Mouse (Mus musculus) heart, embryonic 12.5 days (tissue): ENCODE measurements around the gene Slc6a21. TPM values are rescaled to one million over a fixed set of nuclear protein-coding genes. Genes with fewer than 3 reads are reported as not detected.
A peak's percentile ranks its signal among the peaks of the same experiment; 100 is the strongest.

Experiments used
- ATAC-seq: fragments of 200-750 bp; cut with Nextera tagmentation; 2 replicates; pipeline ENCODE4 v1.8.0; 2017; ENCODE audit warnings: moderate TSS enrichment, moderate library complexity; ENCODE audit not compliant: insufficient number of reproducible peaks, low FRiP score
- H3K27ac ChIP-seq: fragments of 300-500 bp; sonication (generic); 2 replicates; pipeline ENCODE4 v1.5.1; 2016; ENCODE audit warnings: mild to moderate bottlenecking, moderate library complexity; ENCODE audit not compliant: poor library complexity, severe bottlenecking
- H3K27me3 ChIP-seq: fragments of 300-500 bp; sonication (generic); replicated peaks from 2 replicates; pipeline ENCODE4 v1.6.1; 2016; ENCODE audit warnings: mild to moderate bottlenecking, moderate library complexity
- H3K36me3 ChIP-seq: fragments of 300-500 bp; sonication (generic); 2 replicates; pipeline ENCODE4 v1.6.1; 2016; ENCODE audit warnings: mild to moderate bottlenecking, moderate library complexity
- H3K4me1 ChIP-seq: fragments of 300-500 bp; sonication (generic); replicated peaks from 2 replicates; pipeline ENCODE4 v1.6.1; 2016; ENCODE audit warnings: mild to moderate bottlenecking
- H3K4me2 ChIP-seq: fragments of 300-500 bp; sonication (generic); 2 replicates; pipeline ENCODE4 v1.6.1; 2016; ENCODE audit warnings: mild to moderate bottlenecking, moderate library complexity
- H3K4me3 ChIP-seq: fragments of 300-500 bp; sonication (generic); 2 replicates; pipeline ENCODE4 v1.5.1; 2016; ENCODE audit warnings: mild to moderate bottlenecking
- H3K9ac ChIP-seq: fragments of 300-500 bp; sonication (generic); 2 replicates; pipeline ENCODE4 v1.6.1; 2016; ENCODE audit warnings: mild to moderate bottlenecking, moderate library complexity
- H3K9me3 ChIP-seq: fragments of 300-500 bp; sonication (generic); replicated peaks from 2 replicates; pipeline ENCODE4 v1.6.1; 2016; ENCODE audit warnings: mild to moderate bottlenecking, moderate library complexity
- WGBS: fragments of 180-500 bp; shearing (Covaris S2); methylation state at CpG from one replicate; pipeline ENCODE4 v1.1.7; 2016; 5-methylcytosine and 5-hydroxymethylcytosine counted together
- polyA plus RNA-seq: library from polyadenylated mRNA; unstranded; fragments of >200 nt; fragmentation: Nextera tagmentation; extraction: Ambion mirVana; gene quantifications from 2 replicates; pipeline ENCODE4 v1.2.1, GENCODE M21; 2016

Slc6a21 gene
- polyA plus RNA-seq: not detected in 2 replicates

DNA sequence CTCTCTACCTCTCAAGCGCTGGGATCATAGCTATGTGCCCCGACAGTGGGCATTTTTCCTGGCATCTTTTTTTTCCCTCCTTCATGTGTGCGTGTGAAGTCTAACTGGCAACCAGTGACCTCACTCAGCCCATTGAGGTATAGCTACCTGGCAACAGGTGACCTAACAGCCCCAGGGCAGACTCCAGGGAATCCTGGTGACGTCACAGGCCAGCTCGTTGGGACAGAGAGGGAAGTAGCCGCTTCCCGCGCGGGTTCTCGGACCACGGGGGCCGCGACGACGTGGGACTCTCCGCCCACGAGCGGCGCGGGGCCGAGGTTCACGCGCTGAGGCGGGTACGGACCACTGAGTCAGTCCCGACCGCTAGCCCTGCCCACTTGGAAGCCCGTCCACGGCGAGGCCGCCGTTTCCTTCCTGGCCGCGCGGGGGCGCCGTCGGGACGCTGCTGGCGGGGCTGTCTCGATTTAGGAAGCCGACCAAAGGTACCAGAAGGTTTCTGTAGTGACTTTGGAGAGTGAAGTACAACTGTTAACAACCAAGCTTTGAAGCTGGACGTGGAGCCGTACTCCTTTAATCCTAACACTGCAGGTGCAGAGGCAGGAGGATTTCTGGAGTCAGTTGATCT lies at the start of gene Slc6a21:
TSS of gene Slc6a21 (plus strand) at position 378 of the 625 bp plus-strand sequence.
- Histone ChIP-seq H3K4me2 (peak within 1 kb of the TSS; percentile 83), H3K9me3 (no peaks in the 10 kb centered on the region), H3K4me1 (peaks cover 9% of the 10 kb centered on the region), H3K36me3 (no peaks in the 10 kb centered on the region), H3K9ac (peak within 1 kb of the TSS; percentile 60), H3K27ac (no peak within 1 kb of the TSS), H3K4me3 (peak within 1 kb of the TSS; percentile 52), H3K27me3 (peaks cover 43% of the 10 kb centered on the region)
- no peak for ATAC-seq
- WGBS: 6% methylated on average over 44 of the region's 44 CpGs

DNA sequence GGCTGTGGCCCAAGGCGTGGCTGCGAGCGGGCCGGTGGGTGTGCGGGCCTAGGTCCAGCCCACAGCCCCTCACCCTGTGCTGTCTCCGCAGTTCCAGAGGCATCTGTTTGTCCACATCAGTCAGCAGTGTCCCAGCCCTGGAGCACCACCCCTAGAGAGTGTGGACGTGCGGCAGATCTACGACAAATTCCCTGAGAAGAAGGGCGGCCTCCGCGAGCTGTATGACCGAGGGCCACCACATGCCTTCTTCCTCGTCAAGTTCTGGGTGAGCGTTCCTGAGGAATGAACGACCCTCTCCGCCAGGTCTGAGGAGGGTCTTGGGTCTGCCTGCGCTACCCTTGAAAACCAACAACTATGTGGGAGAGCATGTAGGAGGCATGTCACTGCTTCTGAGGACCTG lies 48.8 kb upstream of the Slc6a21 start:
- WGBS: 90% methylated on average over 18 of the region's 18 CpGs
- Histone ChIP-seq H3K27ac (no peak overlapping the region), H3K9me3 (no peaks in the 10 kb centered on the region), H3K4me3 (no peak overlapping the region), H3K4me1 (peaks cover 25% of the 10 kb centered on the region), H3K36me3 (peaks cover 90% of the 10 kb centered on the region), H3K4me2 (no peak overlapping the region), H3K27me3 (no peaks in the 10 kb centered on the region), H3K9ac (no peak overlapping the region)
- peak; percentile 41; the same call in 1 of the 2 replicates for ATAC-seq

DNA sequence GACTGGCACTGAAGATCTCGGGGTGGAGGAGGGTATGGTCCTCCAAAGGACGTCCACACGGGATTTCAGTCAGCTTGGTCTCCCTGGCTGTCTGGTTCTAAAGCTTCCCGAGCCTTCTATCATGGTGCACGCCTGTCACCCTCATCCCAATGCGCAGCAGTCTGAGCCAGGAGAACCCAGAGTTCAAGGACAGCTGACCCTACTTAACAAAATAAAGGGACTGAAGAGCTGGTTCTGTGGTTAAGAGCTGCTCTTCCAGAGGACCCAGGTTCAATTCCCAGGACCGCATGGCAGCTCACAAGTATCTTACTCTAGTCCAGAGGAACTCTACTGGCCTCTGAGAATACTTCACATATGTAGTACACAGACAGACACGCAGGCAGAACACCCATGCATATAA lies 48.3 kb upstream of the Slc6a21 start:
- H3K4me1 ChIP-seq: peaks cover 30% of the 10 kb centered on the region
- no peaks in the 10 kb centered on the region for H3K27me3 ChIP-seq
- H3K4me3 ChIP-seq: no peak overlapping the region
- ATAC-seq: no peak
- no peak overlapping the region for H3K9ac ChIP-seq
- no peaks in the 10 kb centered on the region for H3K9me3 ChIP-seq
- WGBS: 86% methylated on average over 8 of the region's 8 CpGs
- H3K27ac ChIP-seq: no peak overlapping the region
- no peak overlapping the region for H3K4me2 ChIP-seq
- peaks cover 90% of the 10 kb centered on the region for H3K36me3 ChIP-seq

DNA sequence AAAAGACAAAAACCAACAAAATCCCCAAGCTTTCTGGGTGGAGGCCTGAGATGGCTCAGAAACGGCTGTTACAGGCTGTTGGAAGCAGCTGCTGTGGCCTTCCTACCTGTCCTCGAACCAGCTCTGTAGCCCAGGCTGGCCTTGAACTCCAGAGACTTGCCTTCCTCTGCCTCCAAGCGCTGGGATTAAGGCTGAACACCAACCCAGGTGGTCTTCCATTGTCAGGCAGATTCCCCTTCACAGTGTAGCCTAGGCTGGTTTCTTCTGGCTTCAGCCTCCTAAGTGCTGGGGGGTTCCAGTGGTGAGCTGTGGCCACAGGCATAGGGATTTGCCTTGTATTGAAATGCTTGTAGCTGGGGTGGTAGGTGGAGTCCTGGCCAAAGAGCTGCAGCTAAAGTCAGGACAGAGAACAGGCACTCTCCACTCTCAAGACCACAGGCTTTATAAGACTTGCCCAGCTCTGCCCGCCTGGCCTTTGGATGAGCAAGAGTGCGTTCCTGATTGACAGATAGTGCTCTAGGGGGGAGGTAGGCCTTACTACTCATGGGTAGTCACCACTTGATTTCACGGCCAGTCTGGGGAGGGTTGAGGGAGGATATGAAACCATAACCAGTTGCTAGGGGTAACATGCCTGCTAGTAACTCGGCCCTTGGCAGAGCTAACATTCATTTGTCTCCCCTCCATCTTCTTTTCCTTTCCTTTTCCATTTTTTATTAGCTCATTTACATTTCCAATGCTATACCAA lies 47.7 kb upstream of the Slc6a21 start:
- no peak for ATAC-seq
- H3K36me3 ChIP-seq: peaks cover 88% of the 10 kb centered on the region
- no peak overlapping the region for H3K9ac ChIP-seq
- H3K27ac ChIP-seq: no peak overlapping the region
- 83% methylated on average over 7 of the region's 7 CpGs for WGBS
- H3K4me2 ChIP-seq: no peak overlapping the region
- H3K9me3 ChIP-seq: no peaks in the 10 kb centered on the region
- peaks cover 36% of the 10 kb centered on the region for H3K4me1 ChIP-seq
- H3K4me3 ChIP-seq: no peak overlapping the region
- no peaks in the 10 kb centered on the region for H3K27me3 ChIP-seq

DNA sequence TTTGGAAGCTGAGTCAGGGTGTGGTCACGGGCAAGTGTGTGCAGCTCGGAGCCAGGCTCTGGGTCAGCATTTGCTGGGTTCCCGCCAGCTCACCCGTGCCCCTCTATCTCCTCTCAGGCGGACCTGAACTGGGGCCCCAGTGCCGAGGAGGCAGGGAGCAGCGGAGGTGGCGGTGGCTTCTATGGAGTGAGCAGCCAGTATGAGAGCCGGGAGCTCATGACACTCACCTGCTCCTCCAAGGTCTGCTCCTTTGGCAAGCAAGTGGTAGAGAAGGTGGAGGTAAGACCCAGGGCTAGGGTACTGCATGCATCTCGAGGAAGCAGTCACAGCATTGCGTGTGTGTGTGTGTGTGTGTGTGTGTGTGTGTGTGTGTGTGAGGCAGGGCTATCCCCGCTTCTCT lies 46.1 kb upstream of the Slc6a21 start:
- Histone ChIP-seq H3K27me3 (no peaks in the 10 kb centered on the region), H3K9ac (no peak overlapping the region), H3K36me3 (peaks cover 72% of the 10 kb centered on the region), H3K9me3 (no peaks in the 10 kb centered on the region), H3K4me1 (peaks cover 50% of the 10 kb centered on the region), H3K27ac (no peak overlapping the region), H3K4me2 (no peak overlapping the region), H3K4me3 (no peak overlapping the region)
- WGBS: 81% methylated on average over 12 of the region's 12 CpGs
- ATAC-seq: no peak

- no peak overlapping the region for H3K4me2 ChIP-seq
- peaks cover 3% of the 10 kb centered on the region; the same call in 1 of the 2 replicates for H3K27me3 ChIP-seq
- peaks cover 50% of the 10 kb centered on the region for H3K4me1 ChIP-seq
- H3K27ac ChIP-seq: no peak overlapping the region
- 84% methylated on average over 11 of the region's 11 CpGs for WGBS
- peaks cover 64% of the 10 kb centered on the region for H3K36me3 ChIP-seq
- ATAC-seq: no peak
- H3K9ac ChIP-seq: no peak overlapping the region
- H3K4me3 ChIP-seq: no peak overlapping the region
- H3K9me3 ChIP-seq: no peaks in the 10 kb centered on the region
Observed at GRCm38 (mm10) chr7:45231941-45232340, 45.4 kb upstream of the Slc6a21 start.

GRCm38 (mm10) chr7:45232716-45233465 lies 44.4 kb upstream of the Slc6a21 start:
- 53% methylated on average over 13 of the region's 13 CpGs for WGBS
- Histone ChIP-seq H3K9me3 (no peaks in the 10 kb centered on the region), H3K9ac (no peak overlapping the region), H3K4me2 (no peak overlapping the region), H3K27ac (no peak overlapping the region), H3K4me3 (no peak overlapping the region), H3K36me3 (peaks cover 56% of the 10 kb centered on the region), H3K27me3 (peaks cover 8% of the 10 kb centered on the region; the same call in 1 of the 2 replicates), H3K4me1 (peaks cover 50% of the 10 kb centered on the region)
- no peak for ATAC-seq

GRCm38 (mm10) chr7:45233580-45234332 lies 43.6 kb upstream of the Slc6a21 start:
- peak overlapping the region; percentile 67 for H3K27ac ChIP-seq
- H3K4me1 ChIP-seq: peaks cover 51% of the 10 kb centered on the region
- ATAC-seq: no peak
- peaks cover 48% of the 10 kb centered on the region for H3K36me3 ChIP-seq
- H3K9ac ChIP-seq: peak overlapping the region; percentile 62
- no peaks in the 10 kb centered on the region for H3K9me3 ChIP-seq
- 32% methylated on average over 19 of the region's 20 CpGs for WGBS
- peaks cover 15% of the 10 kb centered on the region for H3K27me3 ChIP-seq
- H3K4me3 ChIP-seq: peak overlapping the region; percentile 25; the same call in 1 of the 2 replicates
- peak overlapping the region; percentile 66 for H3K4me2 ChIP-seq

DNA sequence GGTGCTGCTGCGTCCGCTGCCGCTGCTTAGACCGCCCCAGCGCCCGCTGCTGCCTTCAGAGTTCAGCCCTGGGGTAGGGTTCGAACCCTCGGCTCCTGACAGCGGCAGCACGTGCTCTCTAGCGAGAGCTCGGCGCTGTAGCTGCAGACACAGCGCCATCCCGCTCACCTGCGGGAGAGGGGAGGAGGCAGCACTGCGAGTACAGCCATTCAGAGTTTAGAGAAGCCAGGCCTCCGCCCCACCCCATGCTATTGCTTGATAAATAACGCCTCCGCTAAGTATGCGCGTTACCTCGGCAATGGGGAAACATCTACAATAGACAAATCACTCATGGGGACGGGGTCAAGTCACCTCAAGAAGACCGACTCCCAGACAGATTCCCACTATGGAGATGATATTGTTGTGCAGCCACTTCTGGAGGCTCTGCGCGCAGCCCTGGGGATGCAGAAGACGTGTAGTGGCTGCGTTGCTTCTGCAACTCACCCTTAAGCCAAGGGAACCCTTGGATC lies 42.9 kb upstream of the Slc6a21 start:
- Histone ChIP-seq H3K4me3 (peak overlapping the region; percentile 26; the same call in 1 of the 2 replicates), H3K27me3 (peaks cover 21% of the 10 kb centered on the region), H3K4me2 (peak overlapping the region; percentile 66), H3K9me3 (no peaks in the 10 kb centered on the region), H3K9ac (peak overlapping the region; percentile 62), H3K36me3 (peaks cover 41% of the 10 kb centered on the region), H3K27ac (peak overlapping the region; percentile 67), H3K4me1 (peaks cover 57% of the 10 kb centered on the region)
- ATAC-seq: no peak
- 10% methylated on average over 29 of the region's 29 CpGs for WGBS

DNA sequence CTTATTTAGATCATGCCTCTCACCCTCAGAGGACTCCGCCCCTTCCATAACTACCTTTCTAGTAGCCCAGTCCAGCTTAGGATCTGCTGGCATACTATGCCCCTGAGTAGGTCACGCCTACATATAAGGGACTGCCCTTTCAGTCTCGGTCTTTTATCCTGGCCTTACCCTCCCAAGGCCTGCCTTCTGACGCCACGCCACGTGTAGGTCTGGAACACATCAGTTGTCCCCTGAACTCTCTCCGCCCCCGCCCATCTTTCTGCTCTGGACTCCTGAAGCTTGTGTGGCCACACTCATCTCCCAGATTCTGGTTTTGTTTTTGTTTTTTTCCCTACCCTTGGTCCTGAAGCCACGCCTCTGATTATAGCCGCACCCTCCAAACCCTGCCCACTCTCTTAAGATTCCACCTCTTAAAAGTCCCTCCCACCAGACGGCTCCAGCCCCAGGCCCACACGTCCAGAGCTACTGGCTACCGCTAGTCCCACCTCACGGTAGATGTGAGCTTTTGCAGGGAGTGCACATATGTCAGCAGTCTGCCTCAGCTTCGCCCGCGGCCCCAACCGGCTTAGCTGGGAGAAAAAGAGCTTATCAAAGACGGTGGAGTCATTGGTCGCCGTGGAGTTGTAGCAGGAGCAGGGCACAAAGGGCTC lies 42.3 kb upstream of the Slc6a21 start:
- Histone ChIP-seq H3K27me3 (peaks cover 23% of the 10 kb centered on the region), H3K4me3 (peak overlapping the region; percentile 26), H3K9ac (peak overlapping the region; percentile 62), H3K27ac (peak overlapping the region; percentile 67), H3K36me3 (peaks cover 35% of the 10 kb centered on the region), H3K4me2 (peak overlapping the region; percentile 66), H3K9me3 (no peaks in the 10 kb centered on the region), H3K4me1 (peaks cover 57% of the 10 kb centered on the region)
- peak; percentile 82 for ATAC-seq
- 2% methylated on average over 21 of the region's 21 CpGs for WGBS
